Mouse (Mus musculus): ENCODE data around the gene Gm11361. TPM values are rescaled to one million over a fixed set of nuclear protein-coding genes. Genes with fewer than 3 reads are reported as not detected.

Gene Gm11361
- total RNA-seq (2014; fragmentation: Nextera tagmentation) (28.8 and 42.9 TPM in 2 replicates), total RNA-seq (2017) (11.4 and 24.1 TPM in 2 replicates)

GRCm38 (mm10) chr13:28257228-28257627, at the start of gene Gm11361:
Gm11361 (plus strand) TSS chr13:28257528.
- ATAC-seq (replicated peaks; ENCODE audit: poor library complexity, severe bottlenecking) = no peak

DNA sequence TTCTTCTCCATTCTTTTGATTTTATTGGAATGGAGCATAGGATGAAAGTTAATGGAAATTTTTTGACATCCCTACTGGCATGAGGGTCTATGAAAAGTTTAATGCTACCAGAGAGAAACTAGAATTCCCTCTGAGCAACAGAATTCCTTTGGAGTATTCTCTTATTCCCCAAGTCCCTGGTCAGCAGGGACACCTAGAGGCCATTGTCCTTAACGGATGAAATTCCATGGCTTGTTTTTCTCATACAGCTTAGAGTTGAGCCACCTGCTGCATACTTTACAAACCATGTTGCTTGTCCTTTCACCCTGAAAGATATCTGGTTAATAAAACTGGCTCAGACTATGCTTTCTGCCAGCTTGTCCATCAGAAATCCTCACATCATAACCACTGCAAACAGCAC, 7.1 kb downstream of the Gm11361 start:
- no peak for ATAC-seq (replicated peaks; ENCODE audit: poor library complexity, severe bottlenecking)

DNA sequence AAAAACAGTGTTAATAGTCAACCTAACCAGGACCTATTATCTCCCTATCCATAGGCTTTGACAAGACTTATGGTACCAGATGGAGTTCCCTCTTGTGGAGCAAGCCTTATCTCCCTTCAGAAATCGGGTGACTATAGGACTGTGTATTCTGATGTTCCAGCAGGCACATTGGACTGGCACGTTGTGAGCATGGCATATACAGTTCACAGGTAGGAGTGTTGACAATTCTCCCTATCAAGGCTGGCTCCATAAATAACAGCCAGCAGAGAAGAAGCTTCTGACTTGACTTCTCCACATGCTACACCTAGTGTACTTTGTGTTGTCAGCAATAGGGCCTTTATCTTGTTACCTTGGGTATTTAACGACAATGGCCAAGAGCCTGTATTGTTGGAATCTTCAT, 30.0 kb downstream of the Gm11361 start:
- no peak for ATAC-seq (replicated peaks; ENCODE audit: poor library complexity, severe bottlenecking)

- ATAC-seq (replicated peaks; ENCODE audit: poor library complexity, severe bottlenecking) = no peak
Measured at GRCm38 (mm10) chr13:28294272-28294671, 36.9 kb downstream of the Gm11361 start.

DNA sequence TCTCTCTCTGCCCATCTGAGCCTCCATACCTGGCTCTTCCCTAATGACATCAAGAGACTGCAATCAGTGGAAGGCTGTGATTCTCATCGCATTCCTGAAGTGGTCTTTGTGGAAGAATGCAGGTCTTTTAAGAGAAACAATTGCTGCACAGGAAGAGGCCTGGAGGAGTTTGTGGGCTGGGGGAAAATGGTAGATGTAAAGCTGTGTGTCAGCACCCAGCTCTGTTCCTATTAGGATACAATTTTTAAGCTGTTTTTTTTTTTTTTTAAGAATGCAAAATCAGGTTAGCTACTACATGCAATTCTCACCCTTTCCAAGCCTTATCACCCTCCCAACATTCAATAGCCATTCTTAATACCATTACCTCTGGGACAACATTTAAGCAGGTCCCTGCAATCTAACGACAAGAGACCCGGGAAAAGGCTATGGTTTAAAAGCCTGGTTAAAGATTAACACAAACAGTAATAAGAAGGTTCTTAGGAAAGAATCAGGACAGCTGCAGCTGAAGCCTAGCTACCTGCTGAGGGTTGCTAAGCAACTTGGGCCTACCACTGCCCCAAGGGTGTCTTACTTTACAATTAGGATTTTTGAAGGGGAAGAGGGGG, 37.5 kb downstream of the Gm11361 start:
- no peak for ATAC-seq (replicated peaks; ENCODE audit: poor library complexity, severe bottlenecking)

- ATAC-seq (replicated peaks; ENCODE audit: poor library complexity, severe bottlenecking) = no peak
Measured at GRCm38 (mm10) chr13:28295492-28295891, 38.2 kb downstream of the Gm11361 start.

DNA sequence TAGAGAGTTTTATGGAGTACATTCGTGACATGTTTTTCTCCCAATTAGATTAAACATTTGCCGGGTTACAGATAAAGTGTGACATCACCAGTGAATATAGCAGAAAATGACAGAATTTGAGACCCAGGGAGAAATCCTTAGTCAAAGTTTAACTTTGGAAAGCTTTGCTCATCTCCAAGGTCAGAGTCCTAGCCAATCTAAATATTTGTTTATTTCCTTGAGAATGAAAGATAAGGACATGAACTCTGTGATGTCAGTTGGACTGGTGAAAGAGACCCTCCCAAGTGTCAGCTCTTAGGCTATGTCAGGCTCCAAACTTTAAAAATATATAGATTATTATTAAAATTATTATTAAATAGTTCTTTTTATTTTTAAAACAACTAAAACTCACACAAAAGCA, 39.8 kb downstream of the Gm11361 start:
- ATAC-seq (replicated peaks; ENCODE audit: poor library complexity, severe bottlenecking) = no peak

DNA sequence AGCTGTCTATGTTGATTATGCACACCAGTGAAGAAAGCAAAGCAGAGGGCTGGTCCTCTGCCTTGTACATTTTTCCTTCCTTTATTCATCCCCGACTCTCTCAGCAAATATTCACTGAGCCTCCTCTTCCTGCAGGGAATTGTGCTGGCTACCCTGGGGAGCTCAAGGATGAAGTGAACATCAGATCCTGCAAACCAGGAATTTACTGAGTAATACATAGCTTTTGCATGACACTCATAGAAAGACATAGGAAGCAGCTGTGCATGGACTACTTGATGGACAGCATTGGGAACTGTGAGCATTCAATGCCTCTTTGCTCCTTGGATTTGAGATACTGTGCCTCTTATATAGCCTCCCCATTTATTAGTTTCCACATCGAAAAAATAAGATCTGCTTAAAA, 40.2 kb downstream of the Gm11361 start:
- ATAC-seq (replicated peaks; ENCODE audit: poor library complexity, severe bottlenecking) = no peak

Other genes with a start within 250 kb of the Gm11361 start
- gene Prl4a1, start 241.3 kb upstream of the Gm11361 start, total RNA-seq (2014; fragmentation: Nextera tagmentation) = not detected in 2 replicates
- not detected in 2 replicates for gene Prl4a1, start 241.3 kb upstream of the Gm11361 start, total RNA-seq (2017)
- not detected in 2 replicates for gene Prl5a1, start 115.0 kb upstream of the Gm11361 start, total RNA-seq (2014; fragmentation: Nextera tagmentation)
- gene Prl5a1, start 115.0 kb upstream of the Gm11361 start, total RNA-seq (2017) = not detected in 2 replicates

Data from granulocyte monocyte progenitor cell, adult 5-6 weeks (primary cell).